Mouse (Mus musculus) embryo, embryonic 11.5 days (tissue): ENCODE data around the gene Ercc6l.

Source experiments
- DNase-seq: peaks from one replicate; pipeline ENCODE4 v3.0.0-alpha.2; 2012; ENCODE audit warnings: low read depth, low spot score

Gene Ercc6l

DNA sequence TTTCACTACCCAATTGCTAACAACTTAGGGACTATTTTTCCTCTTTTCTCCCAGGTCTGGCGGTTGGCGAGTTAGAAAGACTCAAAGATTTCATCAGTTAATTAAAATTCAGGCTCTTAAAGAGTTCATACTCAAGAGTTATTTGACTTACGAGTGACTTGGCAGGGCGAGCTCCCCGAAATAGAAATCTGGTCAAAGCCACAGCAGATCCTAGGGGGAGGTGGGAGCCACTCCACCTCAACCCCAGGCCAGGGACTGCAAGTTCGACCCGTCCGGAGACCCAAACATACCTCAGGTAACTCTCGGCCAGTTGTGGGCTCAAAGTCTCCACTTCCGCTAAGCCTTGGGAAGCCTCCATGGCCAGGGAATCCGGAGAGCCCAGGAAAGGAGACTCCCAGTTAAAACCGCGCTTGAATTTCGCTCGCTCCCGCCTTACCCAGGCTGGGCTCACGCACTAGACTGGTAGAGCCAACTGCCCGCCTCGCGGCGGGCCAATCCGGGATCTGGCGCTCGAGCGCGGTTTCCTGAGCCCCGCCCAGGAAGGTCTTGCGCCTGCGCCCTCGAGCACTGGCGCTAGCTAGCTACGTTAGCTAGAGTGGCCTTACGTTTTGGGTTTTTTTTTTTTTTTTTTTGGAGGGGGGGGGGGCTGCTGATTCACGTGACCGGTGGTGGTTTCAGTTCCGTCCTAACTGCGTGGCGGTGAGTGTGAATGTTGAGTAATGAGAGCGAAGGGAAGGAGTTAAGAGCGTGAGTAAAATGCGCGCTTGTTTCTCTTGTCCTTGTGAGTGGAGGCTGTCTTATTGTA is at the start of gene Ercc6l:
Gene Ercc6l, minus strand, starts transcription at position 474 of the 805 bp plus-strand sequence.
- DNase-seq: peak; percentile 87

DNA sequence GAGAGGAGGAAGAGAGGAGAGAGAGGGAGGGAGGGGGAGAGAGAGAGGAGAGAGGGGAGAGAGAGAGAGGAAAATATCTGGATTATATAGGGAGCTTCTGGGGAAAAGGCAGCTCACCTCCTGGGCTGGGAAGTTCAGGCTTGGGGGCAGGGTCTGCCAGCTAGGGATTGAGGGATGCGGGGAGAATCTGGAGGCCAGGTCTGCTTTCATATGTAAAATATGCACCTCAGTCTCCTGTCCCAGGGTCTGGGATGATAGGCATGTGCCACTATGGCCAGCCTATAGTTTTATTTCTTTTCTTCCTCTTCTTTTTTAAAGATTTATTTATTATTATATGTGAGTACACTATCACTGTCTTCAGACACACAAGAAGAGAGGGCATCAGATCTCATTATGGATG is 33.9 kb upstream of the Ercc6l start:
- DNase-seq: no peak

DNA sequence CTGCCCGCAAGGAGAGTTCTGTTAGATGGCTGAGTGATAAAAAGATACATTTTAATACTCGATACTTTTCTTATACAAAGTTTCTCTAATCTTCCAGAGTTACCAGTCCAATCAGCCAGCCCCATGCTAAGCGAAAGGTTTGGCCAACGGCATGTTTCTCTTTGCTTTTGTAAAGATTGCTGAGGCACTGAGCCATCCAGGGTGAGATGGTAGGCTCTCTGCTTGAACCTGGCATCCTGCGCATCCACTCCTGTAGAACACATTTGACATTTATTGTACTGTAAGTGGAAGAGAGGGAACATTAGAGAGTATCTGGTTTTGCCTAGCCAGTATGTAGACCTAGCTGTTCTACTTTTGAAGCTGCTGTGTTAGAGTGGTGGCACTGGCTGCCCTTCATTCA is 32.7 kb upstream of the Ercc6l start:
- no peak for DNase-seq

DNA sequence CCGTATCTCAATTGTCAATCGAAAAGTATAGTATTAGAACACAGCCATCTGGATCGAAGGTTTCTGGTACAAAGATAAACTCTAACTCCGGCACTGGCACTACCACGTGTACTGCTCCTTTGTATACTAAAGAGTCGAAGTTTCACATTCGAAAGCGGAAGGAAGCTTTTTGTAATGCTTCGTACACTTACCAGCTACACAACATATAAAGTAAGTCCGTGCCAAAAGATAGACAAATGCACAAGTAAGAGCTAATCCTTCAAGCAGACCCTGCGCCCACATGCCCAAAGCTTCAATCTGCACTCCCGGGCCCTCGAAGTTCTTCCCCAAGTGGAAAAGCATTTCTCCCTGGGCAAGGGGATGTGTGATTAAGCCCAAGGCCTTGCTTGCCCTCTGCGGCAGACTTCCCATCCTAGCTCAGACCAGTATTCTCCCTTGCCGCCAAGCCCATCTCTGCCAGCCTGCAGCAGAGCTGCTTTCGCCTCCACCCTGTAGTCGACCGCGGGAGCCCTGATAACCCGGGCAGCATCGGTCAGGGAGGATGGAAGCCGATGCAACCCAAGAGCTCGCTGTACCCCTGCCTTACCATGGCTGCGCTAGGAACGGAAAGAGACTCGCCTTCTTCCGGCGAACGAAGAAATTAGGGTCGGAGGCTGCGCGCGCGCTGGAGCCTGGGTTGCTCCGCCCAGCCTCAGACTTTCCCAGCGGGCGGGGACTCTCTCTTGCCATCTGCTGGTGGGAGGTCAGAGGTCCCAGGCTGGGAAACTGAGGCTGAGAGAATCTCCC is 32.0 kb upstream of the Ercc6l start, which contains the start of gene Rps4x:
Gene Rps4x, minus strand, starts transcription at position 683 of the 786 bp plus-strand sequence.
- peak; percentile 63 for DNase-seq

DNA sequence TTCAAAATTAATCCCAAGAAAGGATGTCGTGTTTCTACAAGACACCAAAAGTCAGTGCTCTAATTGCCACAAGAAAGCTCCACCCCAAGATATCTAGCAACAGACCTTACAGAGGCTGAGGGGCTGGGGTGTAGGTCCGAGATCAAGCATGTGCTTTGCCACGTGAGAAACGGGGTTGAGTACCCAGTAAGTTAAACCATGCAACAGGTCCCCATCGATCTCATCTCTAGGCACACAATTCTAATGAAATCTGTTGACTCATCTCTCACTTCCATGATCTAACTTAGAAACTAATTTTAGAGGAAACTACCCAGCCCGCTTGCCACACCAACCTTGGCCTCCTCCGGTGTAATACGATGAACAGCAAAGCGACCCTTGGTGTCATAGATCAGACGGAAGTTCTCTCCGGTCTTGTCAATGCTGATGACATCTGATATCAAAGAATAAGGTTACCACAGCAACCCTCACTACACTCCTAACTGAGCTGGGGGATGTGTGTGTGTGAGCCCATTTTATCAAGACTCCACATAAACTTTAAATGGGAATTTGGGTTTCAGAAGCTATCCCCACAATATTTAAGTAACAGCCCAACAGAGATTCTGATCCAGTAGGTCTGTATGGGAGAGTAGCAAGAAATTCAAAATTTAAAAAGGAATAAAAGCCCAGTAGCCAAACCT is 30.3 kb upstream of the Ercc6l start:
- DNase-seq: no peak

DNA sequence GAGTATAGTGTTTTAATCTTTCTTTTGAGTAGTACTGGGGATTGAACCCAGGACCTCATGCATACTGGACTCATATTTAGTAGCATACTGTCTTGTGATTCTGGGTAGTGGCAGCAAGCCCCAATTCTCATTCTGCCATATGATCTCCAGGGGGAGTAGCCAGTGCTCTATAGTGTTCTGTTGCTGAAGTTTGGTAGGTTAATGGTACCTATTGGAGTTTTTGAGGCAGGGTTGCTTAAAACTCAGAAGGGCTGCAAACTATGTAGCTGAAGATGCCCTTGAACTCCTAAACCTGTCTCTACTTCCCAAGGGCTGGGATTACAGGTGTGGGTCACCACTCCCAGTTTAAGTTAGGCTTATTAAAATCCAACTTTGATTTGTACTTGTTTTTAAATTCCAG is 25.7 kb upstream of the Ercc6l start:
- no peak for DNase-seq

DNA sequence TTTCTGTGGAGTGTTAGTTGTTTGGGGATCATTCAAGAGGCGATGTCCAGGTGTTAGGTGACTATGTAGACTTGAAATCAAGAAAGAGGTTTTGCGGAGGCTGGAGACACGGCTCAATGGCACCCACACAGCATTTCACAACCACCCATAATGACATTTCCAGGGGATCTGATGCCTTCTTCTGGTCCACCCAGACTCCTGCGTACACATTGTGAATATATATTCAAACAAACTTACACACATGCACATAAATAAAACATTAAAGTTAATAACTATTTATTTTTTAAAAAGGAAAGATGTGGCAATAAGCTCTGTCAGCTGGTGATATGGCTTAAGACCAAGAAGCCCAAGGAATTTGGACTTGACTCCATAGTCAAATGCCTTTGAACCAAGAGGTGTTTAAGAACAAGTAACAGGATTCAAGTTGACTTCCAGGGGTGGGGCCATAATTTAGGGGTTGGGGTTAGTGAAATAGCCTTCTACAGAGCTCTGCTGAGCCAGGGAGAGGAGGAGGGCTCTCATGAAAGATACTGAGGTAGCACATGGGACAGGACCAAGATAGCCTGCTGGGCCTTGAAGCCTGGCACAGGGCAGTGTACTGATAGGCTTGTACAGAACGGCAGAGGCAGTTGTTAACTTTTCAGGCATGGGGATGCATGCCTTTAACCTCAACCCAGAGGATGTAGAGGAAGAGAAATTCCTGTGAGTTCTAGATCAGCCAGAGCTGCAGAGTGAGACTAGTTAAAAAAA is 18.8 kb upstream of the Ercc6l start:
- no peak for DNase-seq

DNA sequence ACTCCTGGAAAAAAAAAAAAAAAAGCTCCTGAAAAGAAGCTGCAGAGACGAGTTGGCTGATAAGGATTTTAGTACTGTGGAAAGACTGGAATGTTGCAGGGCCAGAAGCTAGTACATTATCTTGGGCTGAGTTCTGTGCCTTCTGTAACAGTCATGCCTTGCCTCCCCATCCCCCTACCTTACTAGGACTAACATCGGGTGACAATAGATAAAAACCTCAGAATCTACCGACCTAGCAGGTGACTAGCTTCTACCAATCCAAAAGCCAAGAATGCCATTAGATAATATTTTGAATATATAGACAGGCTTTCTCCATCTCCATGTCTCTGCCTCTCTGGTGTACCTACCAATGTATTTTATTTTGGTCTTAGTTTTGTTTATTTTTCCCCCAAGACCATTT is 14.0 kb upstream of the Ercc6l start:
- no peak for DNase-seq

DNA sequence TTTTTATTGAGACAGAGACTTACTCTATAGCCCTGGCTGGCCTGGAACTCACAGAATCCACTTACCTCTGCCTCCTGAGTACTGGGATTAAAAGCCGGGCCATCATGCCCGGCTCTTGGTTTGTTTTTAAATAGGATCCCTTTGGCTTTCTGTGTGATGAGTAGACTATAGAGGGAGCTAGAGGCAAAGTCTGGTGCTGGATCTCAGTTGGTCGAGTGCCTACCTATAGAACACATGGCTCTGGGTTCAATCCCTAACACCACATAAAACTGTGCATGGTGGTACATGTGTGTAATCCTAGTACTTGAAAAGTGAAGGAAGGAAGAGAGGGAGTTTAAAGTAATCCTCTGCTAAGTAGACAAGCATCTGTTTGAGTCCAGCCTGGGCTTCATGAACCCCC is 13.2 kb upstream of the Ercc6l start:
- DNase-seq: no peak

DNA sequence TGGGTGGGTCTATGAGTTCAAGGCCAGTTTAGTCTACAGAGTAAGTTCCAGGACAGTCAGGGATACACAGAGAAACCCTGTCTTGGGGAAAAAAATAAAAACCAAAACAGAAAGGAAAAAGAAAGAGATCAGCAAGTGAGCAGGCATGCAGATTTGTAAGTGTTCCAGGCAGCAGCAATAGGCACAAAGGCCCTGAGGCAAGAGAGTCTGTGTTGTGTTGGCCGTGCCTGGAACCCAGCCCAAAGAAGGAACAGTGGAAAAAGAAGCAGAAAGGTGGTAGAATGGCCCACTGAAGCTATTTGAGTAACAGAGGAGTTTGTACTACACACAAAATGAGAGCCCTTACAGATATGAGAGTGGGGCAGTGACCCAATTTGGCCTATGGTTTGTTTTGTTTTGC is 12.8 kb upstream of the Ercc6l start:
- DNase-seq: no peak

DNA sequence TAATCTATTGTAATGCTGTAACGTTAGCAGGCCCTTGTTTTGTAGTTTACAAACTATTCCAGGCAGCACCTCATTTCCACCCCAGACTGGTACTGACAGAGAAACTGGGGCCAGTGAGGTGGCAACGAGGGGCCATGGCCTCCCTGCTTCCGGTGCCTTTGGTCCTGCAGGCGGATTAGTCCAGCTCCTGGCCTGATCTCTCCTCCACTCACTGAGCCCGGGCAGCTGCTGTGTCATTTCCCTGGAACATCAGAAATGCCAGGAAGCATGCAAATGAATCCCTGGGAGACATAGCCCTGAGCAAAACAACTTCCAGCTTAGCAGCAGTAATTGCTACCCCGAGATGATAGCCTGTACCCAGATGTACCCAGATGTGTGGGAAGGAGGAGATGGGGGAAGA is 10.1 kb upstream of the Ercc6l start:
- DNase-seq: no peak

DNA sequence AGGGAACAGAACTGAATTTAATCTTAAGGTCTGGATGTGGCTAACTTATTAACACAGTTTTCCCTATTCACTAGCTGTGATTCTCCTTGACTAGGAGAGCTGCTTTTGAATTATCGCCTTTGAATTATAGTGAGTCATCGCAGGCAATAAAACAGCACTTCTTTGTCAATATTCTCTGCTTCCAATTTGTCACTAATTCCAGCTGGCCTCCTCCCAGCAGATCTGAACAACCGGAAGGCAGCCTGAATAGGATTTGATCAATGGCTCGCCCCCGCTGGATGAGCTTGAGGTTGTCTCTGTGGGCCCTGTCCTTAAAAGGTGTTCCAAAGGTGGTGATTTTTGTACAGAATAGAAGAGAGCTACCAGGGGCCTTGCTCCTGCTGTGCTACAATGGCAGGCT is 9.6 kb upstream of the Ercc6l start:
- no peak for DNase-seq

DNA sequence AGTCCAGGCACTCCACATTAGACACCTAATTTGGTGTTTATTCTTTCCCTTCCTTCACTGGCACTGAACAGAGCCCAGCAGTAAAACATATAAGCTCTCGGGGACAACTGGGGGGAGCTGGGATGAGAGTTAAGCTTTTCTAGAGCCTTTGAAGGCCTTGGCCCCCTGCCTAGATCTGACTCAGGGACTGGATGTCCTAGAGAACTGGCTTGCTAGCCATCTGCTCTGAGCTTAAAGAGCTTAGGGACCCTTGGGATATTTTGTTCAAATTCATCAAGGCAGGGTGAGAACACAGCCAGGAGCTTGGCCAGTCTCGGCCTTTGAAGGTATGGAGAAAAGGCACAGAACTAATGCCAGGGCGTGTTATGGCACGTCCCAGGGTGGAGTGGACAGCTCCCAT is 6.6 kb upstream of the Ercc6l start:
- DNase-seq: no peak

DNA sequence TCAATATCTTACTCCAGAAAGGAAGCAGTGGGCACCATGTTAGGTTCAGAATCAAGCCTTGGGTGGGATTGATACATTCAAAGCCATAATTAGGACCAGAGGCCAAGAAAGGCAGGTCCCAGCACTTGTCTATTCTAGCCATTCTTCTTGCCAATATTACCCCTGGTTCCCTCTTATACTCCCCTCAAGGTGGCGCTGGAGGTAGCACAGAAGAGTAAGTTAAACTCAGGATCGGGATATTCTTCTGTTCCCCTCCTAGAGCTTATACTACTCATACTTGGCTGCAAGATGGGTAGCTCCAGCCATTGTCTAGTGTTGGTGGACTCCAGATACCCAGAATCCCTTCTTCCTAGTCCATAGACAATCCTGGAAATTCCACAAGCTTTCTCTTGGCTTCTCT is 6.2 kb upstream of the Ercc6l start:
- no peak for DNase-seq

DNA sequence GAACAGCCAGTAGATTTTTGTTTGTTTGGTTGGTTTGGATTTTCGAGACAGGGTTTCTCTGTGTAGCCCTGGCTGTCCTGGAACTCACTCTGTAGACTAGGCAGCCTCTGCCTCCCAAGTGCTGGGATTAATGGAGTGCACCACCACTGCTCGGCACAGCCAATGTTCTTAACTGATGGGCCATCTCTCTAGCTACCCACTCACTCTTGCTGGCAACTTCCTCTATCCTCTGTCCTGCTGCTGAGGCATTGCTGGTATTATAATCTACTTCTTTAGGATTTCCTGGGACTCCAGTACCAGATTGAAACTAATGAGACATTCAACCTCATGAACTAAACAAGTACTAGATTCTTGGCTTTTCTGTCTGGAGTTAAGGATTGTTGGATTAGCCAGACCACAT is 3.6 kb upstream of the Ercc6l start:
- DNase-seq: no peak

DNA sequence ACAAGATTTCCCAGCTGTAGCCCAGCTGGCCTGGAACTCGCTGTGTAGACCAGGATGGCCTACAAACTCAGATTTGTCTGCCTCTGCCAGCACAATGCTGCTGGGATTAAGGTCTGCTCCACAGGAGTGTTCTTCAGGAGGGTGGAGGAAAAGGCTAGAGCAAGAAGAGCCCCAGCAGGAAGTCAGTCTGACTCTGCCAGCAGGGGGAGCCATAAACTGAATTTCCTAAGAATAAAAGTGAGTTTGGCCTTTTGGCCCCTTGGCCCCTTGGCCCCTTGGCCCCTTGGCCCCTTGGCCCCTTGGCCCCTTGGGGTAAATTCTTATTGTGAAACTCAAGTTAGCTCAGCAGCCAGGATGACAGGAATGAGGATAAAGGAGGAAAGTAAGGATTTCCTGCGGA is 2.9 kb upstream of the Ercc6l start:
- no peak for DNase-seq

DNA sequence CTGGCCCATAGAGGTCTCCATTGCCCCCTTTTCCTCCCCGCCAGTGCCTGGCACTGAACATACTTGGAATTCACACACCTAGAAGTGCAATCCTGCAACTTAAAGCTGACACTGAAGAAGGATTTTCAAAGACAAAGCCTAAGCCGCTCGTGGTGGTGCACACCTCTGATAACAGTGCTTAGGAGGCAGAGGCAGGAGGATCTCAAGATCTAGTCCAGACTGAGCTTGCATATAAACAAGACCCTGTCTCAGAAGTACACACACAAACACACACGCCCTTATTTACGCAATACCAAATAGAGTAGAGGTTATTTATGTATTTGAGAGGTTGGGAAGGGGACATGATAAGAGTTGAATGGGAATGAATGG is 516 bp upstream of the Ercc6l start:
- no peak for DNase-seq

DNA sequence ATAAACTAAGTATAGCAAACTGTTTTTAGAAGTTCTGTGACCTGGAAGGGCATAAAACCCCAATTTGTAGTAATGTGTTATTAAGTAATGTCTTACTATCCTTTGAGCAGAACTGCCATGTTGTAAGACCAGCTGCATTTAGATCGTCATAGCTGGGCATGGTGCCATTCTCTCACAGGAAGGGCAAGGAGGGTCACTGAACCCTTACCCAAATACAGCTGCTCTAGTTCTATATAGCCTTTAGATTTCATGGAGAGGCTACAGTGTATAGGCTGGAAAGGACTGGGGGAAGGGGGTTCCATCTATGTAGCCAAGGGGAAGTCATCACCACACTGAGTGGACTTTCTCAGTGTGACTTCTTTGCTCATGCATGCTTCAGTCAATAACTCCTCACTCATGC is 15.7 kb downstream of the Ercc6l start:
- DNase-seq: no peak

DNA sequence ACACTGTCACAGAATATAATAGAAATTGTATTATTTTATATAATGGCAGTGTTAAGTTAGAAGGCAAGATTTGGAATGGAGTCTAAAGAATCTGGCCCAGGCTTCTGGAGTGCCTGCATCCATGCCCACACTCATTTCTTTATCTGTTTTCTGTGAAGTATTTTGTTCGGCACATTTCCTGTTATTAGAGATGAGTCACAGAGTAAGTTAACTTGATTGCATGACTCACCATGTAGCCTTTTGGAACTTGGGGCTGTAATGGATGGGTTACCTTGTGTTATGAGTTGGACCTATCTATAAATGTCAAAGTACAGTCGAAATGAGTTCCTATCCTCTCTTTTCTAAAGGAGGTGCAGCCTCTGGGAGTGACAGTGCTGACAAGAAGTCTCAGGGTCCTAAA is 35.6 kb downstream of the Ercc6l start:
- DNase-seq: no peak

DNA sequence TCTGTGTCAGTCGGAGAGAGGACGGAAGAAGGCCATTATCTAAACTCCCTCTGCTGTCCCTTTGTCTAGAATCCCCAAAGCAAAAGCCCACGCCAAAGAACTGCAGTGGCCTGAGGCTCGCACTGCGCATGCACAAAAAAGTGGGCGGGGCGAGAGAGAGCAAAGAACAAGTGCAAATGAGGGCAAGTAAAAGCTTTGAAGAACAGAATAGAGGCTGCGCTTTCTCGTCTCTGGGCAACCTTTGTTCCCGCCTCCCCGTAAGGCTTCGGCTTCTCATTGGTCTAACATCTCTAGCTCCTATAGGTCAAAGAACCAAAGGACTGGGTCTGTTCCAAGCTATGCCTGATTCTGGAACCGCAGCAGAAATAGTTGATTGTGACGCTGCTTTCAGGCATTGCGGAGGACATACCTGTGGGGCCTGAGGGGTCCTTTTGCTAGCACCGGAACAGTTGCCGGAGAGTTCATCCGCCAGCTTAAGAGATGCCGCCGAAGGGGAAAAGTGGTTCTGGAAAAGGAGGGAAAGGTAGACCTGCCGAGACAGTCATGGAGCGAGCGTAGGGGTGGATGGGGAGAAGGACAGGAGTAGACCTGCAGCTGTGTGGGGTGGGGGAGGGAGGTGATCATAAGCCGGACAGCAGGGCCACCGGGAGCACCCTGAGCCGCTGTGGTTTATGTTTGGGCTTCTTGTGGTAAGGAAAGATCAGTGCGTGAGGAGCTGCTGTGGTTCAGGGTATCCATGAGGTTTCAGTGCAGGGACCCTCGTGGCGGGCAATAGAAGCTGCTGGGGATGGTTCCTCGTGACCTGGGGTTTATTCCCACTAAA is 37.6 kb downstream of the Ercc6l start, which contains the start of gene Pin4:
Gene Pin4, plus strand, starts transcription at position 406 of the 823 bp plus-strand sequence.
- DNase-seq: peak; percentile 89

DNA sequence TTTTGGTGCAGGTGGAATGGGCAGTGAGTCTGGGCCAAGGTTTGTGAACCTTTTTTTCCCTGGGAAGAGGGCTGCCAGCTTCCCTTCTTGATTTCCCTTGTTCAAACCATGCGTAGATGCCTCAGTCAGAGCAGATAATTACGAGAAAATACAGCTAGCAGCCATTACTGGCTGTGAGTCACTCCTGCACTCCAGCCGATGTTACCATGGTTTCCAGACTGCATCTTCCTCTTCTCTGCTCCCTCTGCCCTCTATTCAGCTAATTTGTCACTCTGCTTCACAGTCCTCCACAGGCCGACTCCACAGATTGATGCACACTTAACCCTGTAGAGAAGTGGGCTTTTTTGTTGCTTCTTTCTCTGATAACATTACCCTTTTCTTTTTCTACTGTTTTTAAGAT is 41.2 kb downstream of the Ercc6l start:
- DNase-seq: no peak
